Mouse (Mus musculus): Measurements from ENCODE around the gene Enthd1.

GRCm38 (mm10) chr15:80538671-80539340 is 26.1 kb downstream of the Enthd1 start:
- TF ChIP-seq CTCF (IDR thresholded peaks at IDR 0.05; ENCODE audit: control insufficient read depth, insufficient read depth, insufficient replicate concordance, low read depth, low read length) (no peak), POLR2A (IDR thresholded peaks at IDR 0.05; ENCODE audit: control insufficient read depth, low read depth, low read length) (no peak)

Measured in testis, adult 2 months (tissue).